Mouse (Mus musculus): Measurements from ENCODE around the gene Gfod1. TPM values are rescaled to one million over a fixed set of nuclear protein-coding genes. Genes with fewer than 3 reads are reported as not detected.

The Gfod1 gene
- polyA plus RNA-seq, 2 experiments, result 1.6 to 2.8 TPM

DNA sequence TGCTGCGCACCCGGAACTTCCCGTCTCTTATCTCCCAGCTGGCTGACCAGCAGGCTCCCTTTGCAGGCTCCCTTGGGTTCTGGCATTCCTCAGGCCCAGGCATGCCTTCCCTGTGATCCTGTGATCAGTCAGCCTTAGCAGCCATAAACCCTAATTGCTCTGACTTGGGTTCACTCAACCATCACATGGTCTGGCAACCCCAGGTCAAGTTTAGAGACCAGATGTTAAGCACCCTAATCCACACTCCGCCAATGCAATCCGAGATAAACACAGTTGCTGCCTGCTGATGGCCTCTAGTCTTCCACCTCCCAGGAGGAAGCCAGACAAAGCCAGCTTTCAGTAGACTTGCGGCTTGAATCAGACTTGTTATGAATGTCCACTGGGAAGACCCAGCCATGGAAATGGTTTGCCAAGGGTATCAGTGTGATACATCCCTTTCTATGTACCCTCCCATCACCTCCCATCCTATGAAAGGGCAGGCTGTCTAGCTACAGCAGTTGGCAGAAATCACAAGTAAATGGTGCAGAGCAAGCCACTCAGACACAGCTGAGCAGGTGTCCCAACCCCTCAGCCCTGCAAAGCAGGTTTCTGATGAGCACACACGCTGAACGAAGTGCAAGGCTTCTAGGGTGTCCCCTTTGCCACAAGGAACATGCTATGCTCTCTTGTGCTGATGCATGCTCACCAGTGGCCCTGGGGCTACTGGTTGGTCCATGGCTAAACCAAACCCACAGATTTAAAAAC, 157.3 kb downstream of the Gfod1 start:
- DNase-seq (ENCODE audit: low spot score), result no peak
- no peak for ATAC-seq (ENCODE audit: low FRiP score, low read depth)
- Histone ChIP-seq H3K4me2 (replicated peaks; ENCODE audit: low read depth, low read length, severe bottlenecking) (no peak overlapping the region), H3K4me3 (replicated peaks; ENCODE audit: low read length) (no peak overlapping the region), H3K9ac (ENCODE audit: low read depth, low read length, severe bottlenecking) (no peak overlapping the region), H3K36me3 (ENCODE audit: control insufficient read depth, insufficient read depth, low read length) (peaks cover 5% of the 10 kb centered on the region), H3K4me1 (ENCODE audit: control insufficient read depth, insufficient read depth, low read length) (no peaks in the 10 kb centered on the region), H3K9me3 (ENCODE audit: control insufficient read depth, low read length) (no peaks in the 10 kb centered on the region), H3K27me3 (ENCODE audit: control insufficient read depth, insufficient read depth, low read length) (no peaks in the 10 kb centered on the region), H3K27ac (replicated peaks; ENCODE audit: low read depth, low read length) (no peak overlapping the region)
- 38% methylated on average over 8 of the region's 8 CpGs for WGBS
- no peak for TF ChIP-seq POLR2A (IDR thresholded peaks at IDR 0.05; ENCODE audit: borderline replicate concordance, extremely low read depth, insufficient read depth, insufficient read length)

Other genes with a start within 250 kb of the Gfod1 start
- gene Tbc1d7, start 132.7 kb downstream of the Gfod1 start, polyA plus RNA-seq (2012; rRNA removed), result 28.6 and 31.6 TPM in 2 replicates
- gene Tbc1d7, start 132.7 kb downstream of the Gfod1 start, polyA plus RNA-seq (2014; fragmentation: Nextera tagmentation; extraction: Ambion mirVana), result 52.4 and 57.0 TPM in 2 replicates
- gene Sirt5, start 61.3 kb upstream of the Gfod1 start, polyA plus RNA-seq (2012; rRNA removed), result 21.5 and 23.0 TPM in 2 replicates
- gene Sirt5, start 61.3 kb upstream of the Gfod1 start, polyA plus RNA-seq (2014; fragmentation: Nextera tagmentation; extraction: Ambion mirVana), result 23.9 and 26.8 TPM in 2 replicates
- 57.4 and 96.1 TPM in 2 replicates for gene Nol7, start 94.2 kb upstream of the Gfod1 start, polyA plus RNA-seq (2012; rRNA removed)
- 138 and 148 TPM in 2 replicates for gene Nol7, start 94.2 kb upstream of the Gfod1 start, polyA plus RNA-seq (2014; fragmentation: Nextera tagmentation; extraction: Ambion mirVana)
- gene Ranbp9, start 177.1 kb upstream of the Gfod1 start, polyA plus RNA-seq (2012; rRNA removed), result 34.5 and 36.9 TPM in 2 replicates
- 12.6 and 14.2 TPM in 2 replicates for gene Ranbp9, start 177.1 kb upstream of the Gfod1 start, polyA plus RNA-seq (2014; fragmentation: Nextera tagmentation; extraction: Ambion mirVana)

Measured in limb, embryonic 14.5 days (tissue).